Mouse (Mus musculus): ENCODE measurements at regions not wholly inside any gene's neighbourhood (a gene's known extent, or its start where the extent isn't known, plus 50 kb on each side); places are given as distances from the start of the nearest gene placed in this dataset.

DNA sequence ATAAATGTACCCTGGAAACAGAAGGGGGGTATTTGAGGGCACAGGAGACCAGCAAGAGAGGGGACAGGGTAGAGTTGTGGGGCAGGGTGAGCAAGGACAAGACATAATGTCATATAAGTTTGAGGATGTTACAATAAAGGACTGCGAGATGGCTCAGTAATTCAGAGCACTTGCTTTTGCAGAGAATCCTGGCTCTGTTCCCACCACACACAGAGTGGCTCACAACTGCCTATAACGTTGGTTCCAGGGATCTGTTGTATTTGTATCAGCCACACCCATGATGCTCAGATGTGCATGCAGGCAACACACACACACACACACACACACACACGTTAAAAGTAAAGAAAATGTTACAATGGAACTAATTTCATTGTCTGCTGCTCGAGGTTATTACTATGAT is 94.2 kb upstream of the Paqr3 start:
- 72% methylated on average over 4 of the region's 4 CpGs for whole genome bisulfite sequencing
- DNase-seq (ENCODE audit: extremely low read depth, low read depth, low spot score) = no peak
- no peaks in the 10 kb centered on the region for H3K4me1 ChIP-seq (ENCODE audit: control insufficient read depth, insufficient read depth, low read length)
- no peaks in the 10 kb centered on the region for H3K36me3 ChIP-seq (ENCODE audit: control insufficient read depth, insufficient read depth, low read length)
- H3K27me3 ChIP-seq (ENCODE audit: control insufficient read depth, insufficient read depth, low read length) = no peaks in the 10 kb centered on the region
- TF ChIP-seq POLR2A (IDR thresholded peaks at IDR 0.05; ENCODE audit: extremely low read depth, insufficient read depth, low read length) (no peak), CTCF (IDR thresholded peaks at IDR 0.05; ENCODE audit: low read depth, low read length) (no peak)
- H3K27ac ChIP-seq (replicated peaks; ENCODE audit: insufficient read depth, low read depth, low read length) = no peak overlapping the region
- no peak overlapping the region for H3K9ac ChIP-seq (ENCODE audit: low read depth, low read length)
- H3K4me3 ChIP-seq (ENCODE audit: insufficient read depth, low read depth, low read length) = no peak overlapping the region
- no peaks in the 10 kb centered on the region for H3K79me2 ChIP-seq (ENCODE audit: control insufficient read depth, insufficient read depth, low read length)

DNA sequence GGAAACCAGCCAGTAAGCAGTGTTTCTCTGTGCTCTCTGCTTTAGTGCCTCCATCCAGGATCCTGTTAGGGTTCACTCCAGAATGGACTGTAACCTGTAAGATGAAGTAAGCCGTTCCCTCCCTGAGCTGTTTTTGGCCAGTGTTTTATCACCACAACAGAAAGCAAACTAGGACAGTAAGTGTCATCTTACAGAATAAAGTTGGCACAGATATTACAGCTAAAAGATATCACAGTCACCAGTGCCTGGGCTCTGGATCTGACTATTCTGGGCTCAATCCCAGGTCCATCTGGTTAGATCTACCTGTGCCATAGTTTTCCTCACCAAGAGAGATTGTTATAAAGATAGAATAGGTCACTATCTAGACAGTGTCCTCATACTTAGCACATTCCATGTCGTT is 92.9 kb upstream of the Paqr3 start:
- Histone ChIP-seq H3K79me2 (ENCODE audit: control insufficient read depth, insufficient read depth, low read length) (no peaks in the 10 kb centered on the region), H3K27me3 (ENCODE audit: control insufficient read depth, insufficient read depth, low read length) (no peaks in the 10 kb centered on the region), H3K27ac (replicated peaks; ENCODE audit: insufficient read depth, low read depth, low read length) (no peak overlapping the region), H3K4me3 (ENCODE audit: insufficient read depth, low read depth, low read length) (no peak overlapping the region), H3K4me1 (ENCODE audit: control insufficient read depth, insufficient read depth, low read length) (no peaks in the 10 kb centered on the region), H3K36me3 (ENCODE audit: control insufficient read depth, insufficient read depth, low read length) (no peaks in the 10 kb centered on the region), H3K9ac (ENCODE audit: low read depth, low read length) (no peak overlapping the region)
- peak; percentile 8 for DNase-seq (ENCODE audit: extremely low read depth, low read depth, low spot score)
- 42% methylated on average over 2 of the region's 2 CpGs for WGBS
- TF ChIP-seq POLR2A (IDR thresholded peaks at IDR 0.05; ENCODE audit: extremely low read depth, insufficient read depth, low read length) (no peak), CTCF (IDR thresholded peaks at IDR 0.05; ENCODE audit: low read depth, low read length) (no peak)

DNA sequence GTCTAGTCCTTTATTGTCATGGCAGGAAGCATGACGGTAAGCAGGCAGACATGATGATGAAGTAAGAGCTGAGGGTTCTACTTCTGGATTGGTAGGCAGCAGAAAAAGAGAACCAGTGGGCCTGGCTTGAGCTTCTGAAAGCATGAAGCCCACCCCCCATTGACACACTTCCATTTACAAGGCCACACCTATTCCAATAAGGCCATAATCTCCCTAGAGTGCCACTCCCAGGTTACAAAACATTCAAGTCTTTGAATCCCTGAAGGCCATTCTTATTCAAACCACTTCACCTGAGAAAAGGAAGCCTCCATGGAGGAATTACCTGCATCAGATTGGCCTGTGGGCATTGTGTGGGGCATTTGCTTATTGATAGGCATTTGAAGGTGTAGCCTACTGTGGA is 92.2 kb upstream of the Paqr3 start:
- WGBS = 88% methylated on average over 1 of the region's 1 CpGs
- Histone ChIP-seq H3K27me3 (ENCODE audit: control insufficient read depth, insufficient read depth, low read length) (no peaks in the 10 kb centered on the region), H3K36me3 (ENCODE audit: control insufficient read depth, insufficient read depth, low read length) (no peaks in the 10 kb centered on the region), H3K9ac (ENCODE audit: low read depth, low read length) (no peak overlapping the region), H3K27ac (replicated peaks; ENCODE audit: insufficient read depth, low read depth, low read length) (no peak overlapping the region), H3K4me1 (ENCODE audit: control insufficient read depth, insufficient read depth, low read length) (no peaks in the 10 kb centered on the region), H3K79me2 (ENCODE audit: control insufficient read depth, insufficient read depth, low read length) (no peaks in the 10 kb centered on the region), H3K4me3 (ENCODE audit: insufficient read depth, low read depth, low read length) (no peak overlapping the region)
- TF ChIP-seq CTCF (IDR thresholded peaks at IDR 0.05; ENCODE audit: low read depth, low read length) (no peak), POLR2A (IDR thresholded peaks at IDR 0.05; ENCODE audit: extremely low read depth, insufficient read depth, low read length) (no peak)
- DNase-seq (ENCODE audit: extremely low read depth, low read depth, low spot score) = no peak

DNA sequence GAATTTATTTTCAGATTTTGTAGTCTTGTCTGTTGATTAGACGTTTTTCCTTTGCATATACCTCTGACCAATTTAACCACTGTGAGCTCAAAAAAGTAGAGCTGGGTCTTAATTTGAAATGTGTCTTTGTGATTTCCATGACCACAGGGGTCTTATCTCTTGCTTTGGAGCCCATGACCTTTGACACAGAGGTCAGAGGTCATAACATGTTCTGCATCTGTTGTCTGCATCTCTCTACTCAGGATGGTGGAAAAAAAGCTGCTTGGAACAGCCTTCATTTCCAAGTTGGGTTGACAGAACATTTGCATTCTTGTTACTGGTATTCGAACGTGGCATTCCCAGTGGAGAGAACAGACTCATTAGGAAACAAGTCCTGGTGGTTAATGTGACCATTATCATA is 91.2 kb upstream of the Paqr3 start:
- H3K9ac ChIP-seq (ENCODE audit: low read depth, low read length) = no peak overlapping the region
- no peak for DNase-seq (ENCODE audit: extremely low read depth, low read depth, low spot score)
- WGBS = 61% methylated on average over 3 of the region's 3 CpGs
- no peaks in the 10 kb centered on the region for H3K36me3 ChIP-seq (ENCODE audit: control insufficient read depth, insufficient read depth, low read length)
- TF ChIP-seq CTCF (IDR thresholded peaks at IDR 0.05; ENCODE audit: low read depth, low read length) (no peak), POLR2A (IDR thresholded peaks at IDR 0.05; ENCODE audit: extremely low read depth, insufficient read depth, low read length) (no peak)
- H3K79me2 ChIP-seq (ENCODE audit: control insufficient read depth, insufficient read depth, low read length) = no peaks in the 10 kb centered on the region
- no peak overlapping the region for H3K27ac ChIP-seq (replicated peaks; ENCODE audit: insufficient read depth, low read depth, low read length)
- no peaks in the 10 kb centered on the region for H3K27me3 ChIP-seq (ENCODE audit: control insufficient read depth, insufficient read depth, low read length)
- no peaks in the 10 kb centered on the region for H3K4me1 ChIP-seq (ENCODE audit: control insufficient read depth, insufficient read depth, low read length)
- H3K4me3 ChIP-seq (ENCODE audit: insufficient read depth, low read depth, low read length) = no peak overlapping the region

DNA sequence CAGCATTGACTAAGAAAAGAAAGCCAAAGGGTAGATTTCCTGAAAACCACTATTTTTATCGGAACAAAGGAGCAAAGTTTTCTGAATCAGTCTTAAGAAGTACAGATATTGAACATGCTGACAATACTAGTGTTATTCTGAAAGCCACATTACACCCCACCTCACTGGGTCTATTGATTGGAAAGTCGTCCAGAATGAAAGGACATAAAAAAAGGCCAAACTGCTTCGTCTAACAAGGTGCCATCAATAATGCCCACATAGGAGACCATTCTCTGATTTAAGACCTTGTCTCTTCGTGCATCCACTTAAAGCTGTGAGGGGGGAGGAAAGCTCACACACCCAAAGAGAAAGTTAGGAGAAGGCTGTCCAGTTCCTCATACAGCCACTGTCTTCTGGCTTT is 89.3 kb upstream of the Paqr3 start:
- no peak overlapping the region for H3K4me3 ChIP-seq (ENCODE audit: insufficient read depth, low read depth, low read length)
- H3K27me3 ChIP-seq (ENCODE audit: control insufficient read depth, insufficient read depth, low read length) = no peaks in the 10 kb centered on the region
- H3K36me3 ChIP-seq (ENCODE audit: control insufficient read depth, insufficient read depth, low read length) = no peaks in the 10 kb centered on the region
- H3K27ac ChIP-seq (replicated peaks; ENCODE audit: insufficient read depth, low read depth, low read length) = no peak overlapping the region
- no peak overlapping the region for H3K9ac ChIP-seq (ENCODE audit: low read depth, low read length)
- WGBS = 74% methylated on average over 4 of the region's 4 CpGs
- TF ChIP-seq POLR2A (IDR thresholded peaks at IDR 0.05; ENCODE audit: extremely low read depth, insufficient read depth, low read length) (no peak), CTCF (IDR thresholded peaks at IDR 0.05; ENCODE audit: low read depth, low read length) (no peak)
- H3K4me1 ChIP-seq (ENCODE audit: control insufficient read depth, insufficient read depth, low read length) = no peaks in the 10 kb centered on the region
- no peak for DNase-seq (ENCODE audit: extremely low read depth, low read depth, low spot score)
- no peaks in the 10 kb centered on the region for H3K79me2 ChIP-seq (ENCODE audit: control insufficient read depth, insufficient read depth, low read length)

DNA sequence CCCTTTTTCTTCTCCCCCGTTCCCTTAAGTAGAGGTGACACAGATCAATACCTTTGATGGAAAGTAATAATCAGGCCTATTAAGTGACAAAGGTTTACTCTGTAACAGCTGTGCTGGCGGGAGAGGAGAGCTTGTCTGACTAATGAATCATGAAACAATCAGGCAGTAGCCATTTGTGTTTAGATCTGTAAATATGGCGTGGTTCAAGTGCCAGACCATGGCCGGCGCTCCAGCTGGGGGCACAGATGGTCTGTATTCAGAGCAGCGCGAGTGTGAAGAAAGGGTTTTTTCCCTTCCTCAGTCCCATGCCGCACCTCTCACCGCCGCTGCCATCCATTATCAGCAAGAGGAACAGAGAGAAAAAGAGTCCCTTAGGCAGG is 83.9 kb upstream of the Paqr3 start:
- 86% methylated on average over 10 of the region's 10 CpGs for WGBS
- TF ChIP-seq POLR2A (IDR thresholded peaks at IDR 0.05; ENCODE audit: extremely low read depth, insufficient read depth, low read length) = no peak
- no peak for DNase-seq (ENCODE audit: extremely low read depth, low read depth, low spot score)
- no peak overlapping the region for H3K27ac ChIP-seq (replicated peaks; ENCODE audit: insufficient read depth, low read depth, low read length)
- H3K4me1 ChIP-seq (ENCODE audit: control insufficient read depth, insufficient read depth, low read length) = no peaks in the 10 kb centered on the region
- no peaks in the 10 kb centered on the region for H3K79me2 ChIP-seq (ENCODE audit: control insufficient read depth, insufficient read depth, low read length)
- H3K9ac ChIP-seq (ENCODE audit: low read depth, low read length) = no peak overlapping the region
- no peak overlapping the region for H3K4me3 ChIP-seq (ENCODE audit: insufficient read depth, low read depth, low read length)
- H3K36me3 ChIP-seq (ENCODE audit: control insufficient read depth, insufficient read depth, low read length) = no peaks in the 10 kb centered on the region
- no peaks in the 10 kb centered on the region for H3K27me3 ChIP-seq (ENCODE audit: control insufficient read depth, insufficient read depth, low read length)

Data from liver, adult 2 months (tissue).